Mouse (Mus musculus): ENCODE results near the gene Hdac5.
"Not testable (repeated sequence)": the region's sequence is repeated elsewhere in the genome, so short reads cannot be mapped to it uniquely, and the experiment has no call there.

The Hdac5 gene

DNA sequence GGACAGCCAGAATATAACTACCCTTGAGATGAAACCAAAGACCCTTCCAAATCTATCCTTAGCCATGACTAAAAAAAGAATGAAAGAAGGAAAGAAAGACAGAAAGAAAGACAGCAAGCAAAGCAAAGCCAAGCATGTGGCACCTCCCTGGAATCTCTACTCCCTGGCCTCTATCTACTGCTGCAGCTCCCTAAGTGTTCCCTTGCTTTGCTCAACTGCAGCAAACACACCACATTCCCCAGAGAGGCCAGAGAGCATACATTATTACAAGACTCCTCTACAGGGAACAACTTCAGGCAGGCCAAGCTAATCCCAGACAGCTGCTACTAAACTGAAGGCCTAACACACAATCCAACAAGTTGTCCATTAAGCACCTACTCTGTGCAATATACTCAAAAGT lies 50.1 kb downstream of the Hdac5 start:
- DNase-seq: no peak

DNA sequence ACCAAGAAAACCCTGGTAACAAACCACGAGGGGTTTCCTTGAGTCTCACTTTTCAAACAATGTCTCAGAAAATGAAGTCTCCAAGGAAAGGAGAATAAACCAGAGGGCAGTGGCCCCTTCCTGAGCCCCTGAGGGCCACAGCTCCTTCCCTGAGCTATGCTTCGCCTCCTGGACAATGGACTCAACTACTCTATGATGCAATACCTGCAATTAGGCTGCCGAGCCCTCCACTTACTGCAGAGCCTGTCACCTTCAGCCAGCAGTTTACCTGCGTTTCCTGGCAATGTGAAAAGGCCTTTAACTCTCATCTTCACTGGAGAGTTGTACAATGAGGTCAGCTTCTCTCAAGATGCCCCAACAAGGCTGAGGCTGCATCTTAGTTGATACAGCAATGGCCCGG lies 61.3 kb downstream of the Hdac5 start:
- no peak for DNase-seq

DNA sequence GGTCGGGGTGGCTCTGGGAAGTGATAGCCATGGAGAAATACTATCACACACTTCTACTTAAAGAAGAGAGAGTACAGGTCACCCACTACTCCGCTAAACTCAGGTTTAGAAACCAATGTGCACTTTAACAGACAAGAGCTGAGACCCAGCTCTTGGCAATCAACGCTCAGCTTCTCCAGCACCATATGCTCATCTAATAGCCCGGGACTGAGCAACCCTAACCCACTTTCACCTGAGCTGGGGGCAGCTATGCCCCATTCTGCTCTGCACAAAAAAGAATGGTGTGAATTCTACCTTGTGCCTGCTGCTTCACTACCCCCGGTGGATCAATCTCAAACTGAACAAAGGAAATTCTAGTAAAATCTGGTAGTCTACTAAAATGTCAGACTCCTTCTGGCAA lies 62.4 kb downstream of the Hdac5 start:
- DNase-seq: no peak

DNA sequence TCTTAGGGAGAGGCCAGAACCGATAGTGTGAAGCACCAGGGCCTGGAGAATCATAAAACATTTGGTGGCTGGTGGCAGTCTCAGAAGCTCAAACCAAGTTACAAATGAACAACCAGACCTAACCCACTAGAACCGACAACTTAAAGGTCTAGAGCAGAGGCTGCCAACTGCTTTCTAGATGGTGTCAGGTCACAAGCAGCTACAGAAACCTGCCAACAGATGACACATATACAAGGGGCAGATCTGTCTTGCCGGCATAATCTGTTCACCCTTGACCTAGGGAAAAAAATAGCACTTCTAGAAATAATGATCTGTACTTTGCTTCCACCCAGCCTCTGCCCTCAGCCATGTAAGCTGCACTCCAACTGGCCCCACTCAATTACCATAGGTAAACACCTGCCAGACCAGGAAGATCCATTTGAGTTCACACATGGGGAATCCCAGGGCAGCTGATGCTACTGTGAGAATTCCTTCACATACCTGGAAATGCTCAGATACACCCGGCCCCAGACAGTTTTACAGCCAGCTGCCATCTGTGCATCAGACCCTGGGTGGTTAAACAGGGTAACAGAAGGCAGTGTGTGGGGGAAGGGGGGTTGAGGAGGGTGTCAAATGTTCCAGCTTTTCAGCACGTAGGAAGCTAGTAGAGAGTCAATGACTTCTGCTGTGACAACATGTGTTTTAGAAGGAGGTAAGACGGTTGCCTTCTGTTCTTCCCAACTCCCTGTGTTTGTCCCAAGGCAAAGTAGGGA lies 63.8 kb downstream of the Hdac5 start:
- peak; percentile 76 for DNase-seq

DNA sequence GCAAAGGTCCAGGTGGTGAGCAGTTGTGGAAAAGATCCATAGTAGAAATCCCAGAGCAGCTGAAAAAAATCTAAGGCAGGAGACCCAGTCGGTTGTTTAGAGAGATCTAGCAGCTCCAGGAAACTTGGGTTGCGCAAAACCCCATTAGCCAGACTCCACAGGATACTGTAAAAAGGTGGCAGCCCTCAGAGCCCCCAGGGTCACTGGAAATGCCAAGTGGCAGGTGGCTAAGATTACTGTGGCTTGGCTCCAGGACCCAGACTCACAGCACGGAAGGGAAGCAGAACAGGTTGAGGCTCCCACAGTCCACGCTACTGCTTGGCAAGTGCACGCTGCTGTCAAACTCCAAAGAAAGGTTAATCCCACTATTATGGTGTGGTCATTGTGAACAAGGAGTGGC lies 70.2 kb downstream of the Hdac5 start:
- peak; percentile 79 for DNase-seq

DNA sequence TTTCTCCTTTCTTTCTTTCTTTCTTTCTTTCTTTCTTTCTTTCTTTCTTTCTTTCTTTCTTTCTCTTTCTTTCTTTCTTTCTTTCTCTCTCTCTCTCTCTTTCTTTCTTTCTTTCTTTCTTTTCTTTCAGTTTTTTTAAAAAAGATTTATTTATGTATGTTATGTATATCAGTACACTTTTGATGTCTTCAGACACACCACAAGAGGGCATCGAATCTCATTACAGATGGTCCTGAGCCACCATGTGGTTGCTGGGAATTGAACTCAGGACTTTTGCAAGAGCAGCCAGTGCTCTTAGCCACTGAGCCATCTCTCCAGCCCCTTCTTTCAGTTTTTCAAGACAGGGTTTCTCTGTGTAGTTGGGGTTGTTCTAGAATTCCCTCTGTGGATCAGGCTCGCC lies 71.9 kb downstream of the Hdac5 start:
- not testable (repeated sequence) for DNase-seq

DNA sequence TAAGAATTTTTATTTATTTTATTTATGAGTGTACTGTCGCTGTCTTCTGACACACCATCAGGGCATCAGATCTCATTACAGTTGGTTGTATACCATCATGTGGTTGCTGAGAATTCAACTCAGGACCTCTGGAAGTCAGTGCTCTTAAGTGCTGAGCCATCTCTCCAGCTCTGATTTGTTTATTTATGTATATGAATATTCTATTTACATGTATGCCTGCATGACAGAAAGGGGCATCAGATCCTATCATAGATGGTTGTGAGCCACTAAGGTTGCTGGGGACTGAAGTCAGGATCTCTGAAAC lies 73.2 kb downstream of the Hdac5 start:
- DNase-seq: no peak

DNA sequence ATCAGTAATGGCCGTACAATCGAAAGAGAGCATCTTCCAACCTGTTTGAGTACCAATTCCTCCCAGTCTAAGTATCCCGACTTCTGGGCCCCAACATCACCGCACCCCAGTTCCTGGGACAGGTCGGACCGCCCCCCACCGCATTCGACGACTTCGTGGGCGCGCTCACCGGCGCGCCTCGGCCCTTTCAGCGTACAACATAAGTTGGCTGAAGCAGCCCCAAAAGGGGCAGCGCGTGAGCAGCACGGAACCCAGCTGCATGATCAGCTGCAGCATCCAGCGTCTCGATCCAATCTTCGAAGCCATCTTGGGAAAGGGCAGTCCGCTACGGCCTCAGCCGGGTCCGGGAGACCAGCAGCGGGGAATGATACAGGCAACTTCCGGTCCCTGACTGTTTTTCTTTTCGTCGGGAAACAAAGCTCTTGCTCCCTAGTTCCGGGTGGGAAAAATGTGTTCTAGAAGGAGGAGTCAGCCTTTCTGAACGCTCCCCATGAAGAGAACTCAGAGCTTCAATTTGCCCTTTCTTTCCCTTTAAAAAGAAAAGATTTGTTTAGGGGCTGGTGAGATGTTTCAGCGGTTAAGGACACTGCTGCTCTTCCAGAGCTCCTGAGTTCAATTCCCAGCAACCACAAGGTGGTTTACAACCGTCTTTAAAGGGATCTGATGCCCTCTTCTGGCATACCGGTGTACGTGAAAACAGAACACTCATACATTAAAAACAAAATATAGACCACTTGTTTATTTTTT lies 73.8 kb downstream of the Hdac5 start, which contains the start of gene Tmem101:
Gene Tmem101 (minus strand): TSS at position 366 of the 747 bp plus-strand sequence.
- DNase-seq: peak; percentile 89

DNA sequence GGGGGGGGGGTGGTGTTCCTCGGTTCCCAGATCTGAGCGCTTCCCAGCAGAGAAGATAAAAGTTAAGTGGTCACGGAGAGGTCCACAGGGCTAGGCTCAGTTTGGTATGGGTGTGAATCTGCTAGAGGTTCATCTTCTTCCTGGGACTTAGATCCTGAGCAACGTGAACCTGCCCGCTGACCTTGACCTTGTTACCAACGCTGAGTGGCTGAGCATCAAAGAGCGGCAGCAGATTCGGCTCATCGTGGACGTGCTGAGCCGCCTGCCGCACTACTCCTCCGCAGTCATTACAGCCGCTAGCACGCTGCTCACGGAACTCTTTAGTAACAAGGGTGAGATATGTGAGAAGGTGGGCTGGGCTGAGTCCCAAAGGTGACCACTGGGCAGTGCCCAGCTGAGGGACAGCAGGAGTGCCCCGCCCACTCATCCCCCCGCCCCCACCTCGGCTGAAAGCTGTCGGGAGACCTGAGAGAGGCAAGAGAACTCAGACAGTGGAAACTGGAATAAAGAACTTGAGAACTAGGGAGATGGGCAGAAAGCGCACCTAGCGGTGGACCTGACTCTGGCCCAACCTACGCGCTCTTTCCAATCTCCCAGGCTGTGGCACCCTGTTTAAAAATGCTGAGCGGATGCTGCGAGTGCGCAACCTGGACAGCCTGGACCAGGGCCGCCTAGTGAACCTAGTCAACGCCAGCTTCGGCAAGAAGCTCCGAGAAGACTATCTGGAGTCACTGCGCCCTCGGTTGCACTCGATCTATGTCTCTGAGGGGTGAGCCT lies 82.6 kb downstream of the Hdac5 start:
- DNase-seq: no peak

DNA sequence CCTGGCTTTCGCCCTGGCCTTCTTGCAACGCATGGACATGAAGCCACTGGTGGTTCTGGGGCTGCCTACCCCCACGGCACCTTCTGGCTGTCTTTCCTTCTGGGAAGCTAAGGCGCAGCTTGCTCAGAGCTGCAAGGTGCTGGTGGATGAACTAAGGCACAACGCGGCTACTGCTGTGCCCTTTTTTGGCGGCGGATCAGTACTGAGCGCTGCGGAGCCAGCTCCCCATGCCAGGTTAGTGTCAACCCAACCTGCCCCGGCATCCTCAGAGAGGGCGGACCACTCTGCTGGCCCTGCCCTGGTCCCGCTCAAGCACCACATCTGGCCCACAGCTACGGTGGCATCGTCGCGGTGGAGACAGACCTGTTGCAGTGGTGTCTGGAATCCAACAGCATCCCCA lies 83.4 kb downstream of the Hdac5 start:
- no peak for DNase-seq

DNA sequence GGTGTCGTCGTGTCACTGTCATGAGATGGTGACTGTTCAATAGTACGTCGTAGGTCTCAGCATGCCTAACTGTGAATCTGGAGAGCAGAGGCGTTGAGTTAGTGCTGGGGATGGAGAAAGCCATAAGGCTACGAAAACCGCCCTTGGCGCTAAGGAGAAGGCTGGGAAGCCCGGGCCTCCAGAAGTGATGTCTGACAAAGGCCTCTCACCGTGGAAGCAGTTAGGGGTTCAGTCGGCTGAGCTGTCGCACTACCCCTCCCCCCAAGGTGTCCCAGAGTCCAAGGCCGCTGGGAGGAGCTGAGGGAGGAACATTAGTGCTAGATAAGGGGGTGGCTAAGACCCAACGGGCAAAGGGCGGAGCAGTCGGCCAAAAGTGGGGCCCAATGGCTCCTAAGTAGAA lies 84.0 kb downstream of the Hdac5 start:
- DNase-seq: no peak

DNA sequence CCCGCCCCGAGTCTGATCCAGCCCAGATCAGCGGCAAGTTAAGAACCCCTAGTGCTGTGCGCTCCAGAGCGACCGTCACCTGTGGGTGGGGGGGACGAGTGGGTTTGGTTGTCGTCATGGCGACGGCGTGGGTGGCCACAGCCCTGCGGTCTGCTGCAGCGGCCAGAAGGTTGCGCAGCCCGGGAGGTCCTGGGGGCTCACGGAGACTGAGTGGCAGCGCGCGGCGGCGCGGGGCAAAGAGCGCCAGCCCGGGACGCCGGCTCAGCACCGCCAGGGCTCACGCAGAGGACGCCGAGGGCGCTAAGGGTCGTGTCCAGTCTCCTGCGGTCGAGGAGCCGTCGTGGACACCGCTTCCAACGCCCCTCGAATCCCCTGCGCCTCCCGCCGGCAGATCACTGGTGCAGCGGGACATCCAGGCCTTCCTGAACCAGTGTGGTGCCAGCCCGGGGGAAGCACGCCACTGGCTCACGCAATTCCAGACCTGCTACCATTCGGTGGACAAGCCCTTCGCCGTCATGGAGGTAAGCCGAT lies 84.4 kb downstream of the Hdac5 start, which contains the start of gene Nags:
Gene Nags (plus strand): TSS at position 43 of the 531 bp plus-strand sequence.
- no peak for DNase-seq

DNA sequence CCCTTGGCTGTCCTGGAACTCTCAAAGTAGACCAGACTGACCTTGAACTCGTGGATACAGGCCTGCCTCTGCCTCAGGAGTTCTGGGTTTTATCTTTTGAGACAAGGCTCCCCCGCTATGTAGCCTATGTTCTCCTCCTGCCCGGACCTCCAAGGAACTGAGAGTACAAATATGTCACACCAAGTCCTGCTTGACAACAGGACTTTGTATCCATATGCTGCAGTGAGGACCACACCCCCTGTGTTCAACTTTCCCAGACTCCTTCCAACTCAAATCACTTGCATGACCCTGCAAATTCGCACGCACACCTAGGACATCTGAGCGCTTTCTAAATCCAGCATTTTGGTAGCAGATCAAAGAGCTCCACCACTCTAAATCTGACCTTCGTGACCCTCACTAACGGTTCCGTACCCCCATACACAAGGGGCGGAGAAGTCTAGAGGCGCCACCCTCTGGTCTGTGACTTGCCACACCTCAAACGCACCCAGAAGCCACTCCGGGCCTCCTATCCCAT lies 85.0 kb downstream of the Hdac5 start:
- DNase-seq: no peak
